Mouse (Mus musculus): ENCODE measurements around the gene Ccdc173. TPM values are rescaled to one million over a fixed set of nuclear protein-coding genes. Genes with fewer than 3 reads are reported as not detected.
A peak's percentile ranks its signal among the peaks of the same experiment; 100 is the strongest.

Gene Ccdc173
- total and polyA plus RNA-seq, 2 experiments from 2014 or later, result 1.2 TPM; not detected in 1

- Histone ChIP-seq H3K4me1 (ENCODE audit: control insufficient read depth, insufficient read depth) (no peaks in the 10 kb centered on the region), H3K36me3 (replicated peaks; ENCODE audit: control insufficient read depth, insufficient read depth, low read length) (0 out of 2 replicates have a peak, but pooled peaks cover 7% of the 10 kb centered on the region), H3K9me3 (replicated peaks; ENCODE audit: control insufficient read depth, low read length) (no peaks in the 10 kb centered on the region), H3K4me2 (ENCODE audit: low read depth, low read length) (no peak overlapping the region), H3K4me3 (ENCODE audit: low read depth, low read length) (no peak overlapping the region), H3K9ac (replicated peaks; ENCODE audit: low read depth, low read length) (no peak overlapping the region), H3K27ac (ENCODE audit: low read depth) (no peak overlapping the region), H3K27me3 (ENCODE audit: control insufficient read depth, insufficient read depth, low read length) (no peaks in the 10 kb centered on the region)
- DNase-seq (ENCODE audit: low spot score) (no peak), ATAC-seq (ENCODE audit: insufficient read depth, low read depth) (no peak)
- TF ChIP-seq CTCF (IDR thresholded peaks at IDR 0.05; ENCODE audit: low read depth) (no peak), EP300 (IDR thresholded peaks at IDR 0.05; ENCODE audit: low read depth) (no peak)
- 89% methylated on average over 4 of the region's 4 CpGs for WGBS
Observed at GRCm38 (mm10) chr2:69763340-69763739, 26.0 kb downstream of the Ccdc173 start.

DNA sequence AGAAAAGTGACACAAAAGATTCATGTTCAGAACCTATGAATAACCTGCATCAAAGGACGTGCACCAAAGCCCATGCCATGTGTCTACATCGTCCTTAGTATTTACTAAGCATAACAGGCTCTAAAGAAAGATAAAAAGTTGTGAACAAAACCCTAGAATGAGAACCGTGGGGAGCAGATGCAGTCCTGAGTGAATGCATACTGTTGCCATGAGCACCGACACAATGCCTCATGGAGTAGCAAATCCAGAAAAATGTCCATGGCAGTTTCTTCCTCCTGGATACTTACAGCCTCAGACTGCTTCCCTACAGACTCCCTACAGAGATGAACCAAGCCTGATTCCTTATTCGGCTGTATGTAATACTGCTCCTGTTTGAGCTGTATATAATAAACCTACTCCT is 28.4 kb downstream of the Ccdc173 start:
- DNase-seq (ENCODE audit: low spot score) (no peak), ATAC-seq (ENCODE audit: insufficient read depth, low read depth) (no peak)
- Histone ChIP-seq H3K27ac (ENCODE audit: low read depth) (no peak overlapping the region), H3K9me3 (replicated peaks; ENCODE audit: control insufficient read depth, low read length) (no peaks in the 10 kb centered on the region), H3K4me2 (ENCODE audit: low read depth, low read length) (no peak overlapping the region), H3K27me3 (ENCODE audit: control insufficient read depth, insufficient read depth, low read length) (no peaks in the 10 kb centered on the region), H3K4me3 (ENCODE audit: low read depth, low read length) (no peak overlapping the region), H3K36me3 (replicated peaks; ENCODE audit: control insufficient read depth, insufficient read depth, low read length) (0 out of 2 replicates have a peak, but pooled peaks cover 7% of the 10 kb centered on the region), H3K4me1 (ENCODE audit: control insufficient read depth, insufficient read depth) (no peaks in the 10 kb centered on the region), H3K9ac (replicated peaks; ENCODE audit: low read depth, low read length) (no peak overlapping the region)
- TF ChIP-seq CTCF (IDR thresholded peaks at IDR 0.05; ENCODE audit: low read depth) (no peak), EP300 (IDR thresholded peaks at IDR 0.05; ENCODE audit: low read depth) (no peak)
- WGBS, result 76% methylated on average over 5 of the region's 5 CpGs

GRCm38 (mm10) chr2:69745091-69745490 is 44.3 kb downstream of the Ccdc173 start:
- ATAC-seq (ENCODE audit: insufficient read depth, low read depth), result no peak
- 90% methylated on average over 1 of the region's 1 CpGs for WGBS
- peaks cover 63% of the 10 kb centered on the region for H3K36me3 ChIP-seq (replicated peaks; ENCODE audit: control insufficient read depth, insufficient read depth, low read length)

DNA sequence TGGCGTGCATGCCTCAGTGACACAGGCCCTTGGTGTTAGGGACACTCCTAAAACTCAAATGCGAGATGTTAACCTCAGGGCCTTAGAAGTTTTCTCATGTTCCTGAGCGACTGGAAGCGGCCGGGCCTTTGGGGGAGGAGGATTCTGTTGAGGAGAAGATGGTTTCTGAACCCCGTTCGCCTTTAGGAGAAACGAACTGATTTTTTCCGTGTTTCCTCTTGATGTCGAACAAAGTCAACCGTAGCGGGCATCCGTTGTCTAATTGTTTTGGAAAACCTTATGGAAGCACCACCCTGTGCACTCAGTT is 65.9 kb downstream of the Ccdc173 start:
- H3K27ac ChIP-seq (ENCODE audit: low read depth), result peak overlapping the region; percentile 85
- peaks cover 7% of the 10 kb centered on the region for H3K4me1 ChIP-seq (ENCODE audit: control insufficient read depth, insufficient read depth)
- H3K9ac ChIP-seq (replicated peaks; ENCODE audit: low read depth, low read length), result peak overlapping the region; percentile 83
- H3K27me3 ChIP-seq (ENCODE audit: control insufficient read depth, insufficient read depth, low read length), result no peaks in the 10 kb centered on the region
- TF ChIP-seq EP300 (IDR thresholded peaks at IDR 0.05; ENCODE audit: low read depth) (no peak), CTCF (IDR thresholded peaks at IDR 0.05; ENCODE audit: low read depth) (no peak)
- H3K4me3 ChIP-seq (ENCODE audit: low read depth, low read length), result peak overlapping the region; percentile 78
- under 1% methylated on average over 13 of the region's 13 CpGs for WGBS
- peak; percentile 12 for DNase-seq (ENCODE audit: low spot score)
- no peaks in the 10 kb centered on the region for H3K9me3 ChIP-seq (replicated peaks; ENCODE audit: control insufficient read depth, low read length)
- no peaks in the 10 kb centered on the region for H3K36me3 ChIP-seq (replicated peaks; ENCODE audit: control insufficient read depth, insufficient read depth, low read length)
- ATAC-seq (ENCODE audit: insufficient read depth, low read depth), result no peak; the same call in 1 of the 2 replicates
- peak overlapping the region; percentile 70 for H3K4me2 ChIP-seq (ENCODE audit: low read depth, low read length)

More at GRCm38 (mm10) chr2:69745091-69745490, 44.3 kb downstream of the Ccdc173 start:
- Histone ChIP-seq H3K4me1 (ENCODE audit: control insufficient read depth, insufficient read depth) (no peaks in the 10 kb centered on the region), H3K9ac (replicated peaks; ENCODE audit: low read depth, low read length) (no peak overlapping the region), H3K4me3 (ENCODE audit: low read depth, low read length) (no peak overlapping the region), H3K4me2 (ENCODE audit: low read depth, low read length) (no peak overlapping the region), H3K27ac (ENCODE audit: low read depth) (no peak overlapping the region), H3K9me3 (replicated peaks; ENCODE audit: control insufficient read depth, low read length) (no peaks in the 10 kb centered on the region), H3K27me3 (ENCODE audit: control insufficient read depth, insufficient read depth, low read length) (no peaks in the 10 kb centered on the region)
- no peak for DNase-seq (ENCODE audit: low spot score)
- TF ChIP-seq CTCF (IDR thresholded peaks at IDR 0.05; ENCODE audit: low read depth), result peak; percentile 20; the same call in 1 of the 2 replicates
- no peak for TF ChIP-seq EP300 (IDR thresholded peaks at IDR 0.05; ENCODE audit: low read depth)

DNA sequence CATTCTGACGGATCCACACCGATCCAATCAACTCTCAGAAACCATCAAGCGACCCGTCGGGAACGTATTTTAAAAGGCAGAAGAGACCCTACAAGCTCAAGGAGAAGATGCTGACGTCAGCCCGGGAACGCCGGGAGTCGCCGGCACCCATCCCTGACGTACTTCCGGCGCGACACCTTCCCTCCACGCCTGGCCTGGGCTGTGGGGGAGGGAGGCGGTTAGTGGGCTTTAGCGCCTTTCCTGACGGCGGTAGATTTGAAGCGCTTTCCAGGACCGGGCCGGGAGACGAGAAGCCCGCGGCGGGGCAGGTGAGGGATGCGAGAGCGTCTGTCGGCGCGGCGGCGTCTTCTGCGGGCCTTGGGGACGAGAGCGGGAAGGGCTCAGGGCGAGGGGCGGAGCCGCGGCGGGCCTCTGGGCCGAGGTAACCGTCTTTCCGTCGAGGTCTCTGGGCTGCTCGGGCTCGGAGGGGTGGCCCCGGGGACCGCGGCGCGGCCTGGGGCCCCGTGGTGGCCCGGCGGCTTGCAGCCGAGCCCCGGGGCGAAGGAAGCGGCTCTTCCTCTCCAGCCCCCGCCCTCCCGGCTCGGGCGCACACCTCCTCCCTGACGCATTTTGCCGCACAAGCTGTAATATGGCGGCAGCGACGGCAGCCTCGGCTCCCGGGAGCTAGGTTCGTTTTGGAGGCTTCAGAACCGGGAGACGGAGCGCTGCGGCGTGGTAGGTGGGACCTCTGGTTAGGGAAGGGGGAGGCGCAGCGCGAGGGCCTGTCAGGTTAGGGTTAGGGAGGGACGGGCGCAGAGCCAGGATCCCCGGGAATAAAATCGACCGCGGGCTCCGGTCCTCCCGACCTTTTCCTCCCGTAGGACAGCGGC is 66.5 kb downstream of the Ccdc173 start:
- H3K4me3 ChIP-seq (ENCODE audit: low read depth, low read length), result peak overlapping the region; percentile 78
- H3K9me3 ChIP-seq (replicated peaks; ENCODE audit: control insufficient read depth, low read length), result no peaks in the 10 kb centered on the region
- H3K36me3 ChIP-seq (replicated peaks; ENCODE audit: control insufficient read depth, insufficient read depth, low read length), result no peaks in the 10 kb centered on the region
- peak overlapping the region; percentile 70 for H3K4me2 ChIP-seq (ENCODE audit: low read depth, low read length)
- peak; percentile 22; the same call in 1 of the 2 replicates for TF ChIP-seq EP300 (IDR thresholded peaks at IDR 0.05; ENCODE audit: low read depth)
- TF ChIP-seq CTCF (IDR thresholded peaks at IDR 0.05; ENCODE audit: low read depth), result no peak
- no peaks in the 10 kb centered on the region for H3K27me3 ChIP-seq (ENCODE audit: control insufficient read depth, insufficient read depth, low read length)
- DNase-seq (ENCODE audit: low spot score) (peak; percentile 92), ATAC-seq (ENCODE audit: insufficient read depth, low read depth) (peak; percentile 92)
- H3K4me1 ChIP-seq (ENCODE audit: control insufficient read depth, insufficient read depth), result peaks cover 7% of the 10 kb centered on the region
- peak overlapping the region; percentile 85 for H3K27ac ChIP-seq (ENCODE audit: low read depth)
- H3K9ac ChIP-seq (replicated peaks; ENCODE audit: low read depth, low read length), result peak overlapping the region; percentile 83
- under 1% methylated on average over 76 of the region's 91 CpGs for WGBS
